Mouse (Mus musculus) lung, postnatal 4 days (tissue): ENCODE measurements around the gene Pax8.

ENCODE experiments used
- DNase-seq, 2 experiments: peaks; one replicate each; pipeline ENCODE4 v3.0.0; 2021

Gene Pax8

GRCm38 (mm10) chr2:24460808-24461127 is 14.6 kb downstream of the Pax8 start:
- DNase-seq: no peak

- no peak for DNase-seq
These were observed 15.1 kb downstream of the Pax8 start for GRCm38 (mm10) chr2:24460112-24460807.

GRCm38 (mm10) chr2:24456841-24457240 is 18.6 kb downstream of the Pax8 start:
- no peak for DNase-seq

GRCm38 (mm10) chr2:24455057-24455855 is 20.1 kb downstream of the Pax8 start:
- no peak for DNase-seq

- DNase-seq: no peak
These were observed 20.9 kb downstream of the Pax8 start for GRCm38 (mm10) chr2:24454429-24455011.

GRCm38 (mm10) chr2:24453206-24453605 is 22.2 kb downstream of the Pax8 start:
- DNase-seq: no peak

GRCm38 (mm10) chr2:24449111-24449510 is 26.3 kb downstream of the Pax8 start:
- DNase-seq: no peak

GRCm38 (mm10) chr2:24443256-24443790 is 32.1 kb downstream of the Pax8 start:
- no peak for DNase-seq

- DNase-seq: no peak
These were observed 33.0 kb downstream of the Pax8 start for GRCm38 (mm10) chr2:24442303-24442925.

GRCm38 (mm10) chr2:24441899-24442298 is 33.5 kb downstream of the Pax8 start:
- DNase-seq: no peak

GRCm38 (mm10) chr2:24440056-24440455 is 35.3 kb downstream of the Pax8 start:
- no peak for DNase-seq

- no peak for DNase-seq
These were observed 39.7 kb downstream of the Pax8 start for GRCm38 (mm10) chr2:24435699-24436098.

- no peak for DNase-seq
These were observed 40.7 kb downstream of the Pax8 start for GRCm38 (mm10) chr2:24434670-24435069.

- DNase-seq: no peak
These were observed 45.6 kb downstream of the Pax8 start for GRCm38 (mm10) chr2:24429806-24430205.

- DNase-seq: no peak
These were observed 47.3 kb downstream of the Pax8 start for GRCm38 (mm10) chr2:24427866-24428675.

GRCm38 (mm10) chr2:24425630-24426029 is 49.8 kb downstream of the Pax8 start:
- DNase-seq: no peak

GRCm38 (mm10) chr2:24422815-24423214 is 52.6 kb downstream of the Pax8 start:
- peak in 1 of 2 experiments; percentile 15 for DNase-seq

- DNase-seq: peak in 1 of 2 experiments; percentile 1
These were observed 54.1 kb downstream of the Pax8 start for GRCm38 (mm10) chr2:24421211-24421863.

GRCm38 (mm10) chr2:24417564-24417963 is 57.8 kb downstream of the Pax8 start:
- no peak for DNase-seq

GRCm38 (mm10) chr2:24417106-24417505 is 58.3 kb downstream of the Pax8 start:
- no peak for DNase-seq

- no peak for DNase-seq
These were observed 58.7 kb downstream of the Pax8 start for GRCm38 (mm10) chr2:24416668-24417067.

GRCm38 (mm10) chr2:24413677-24414076 is 61.7 kb downstream of the Pax8 start:
- DNase-seq: no peak
